ENCODE assay signal across 16 mouse cellular contexts in the genomic region with DNA sequence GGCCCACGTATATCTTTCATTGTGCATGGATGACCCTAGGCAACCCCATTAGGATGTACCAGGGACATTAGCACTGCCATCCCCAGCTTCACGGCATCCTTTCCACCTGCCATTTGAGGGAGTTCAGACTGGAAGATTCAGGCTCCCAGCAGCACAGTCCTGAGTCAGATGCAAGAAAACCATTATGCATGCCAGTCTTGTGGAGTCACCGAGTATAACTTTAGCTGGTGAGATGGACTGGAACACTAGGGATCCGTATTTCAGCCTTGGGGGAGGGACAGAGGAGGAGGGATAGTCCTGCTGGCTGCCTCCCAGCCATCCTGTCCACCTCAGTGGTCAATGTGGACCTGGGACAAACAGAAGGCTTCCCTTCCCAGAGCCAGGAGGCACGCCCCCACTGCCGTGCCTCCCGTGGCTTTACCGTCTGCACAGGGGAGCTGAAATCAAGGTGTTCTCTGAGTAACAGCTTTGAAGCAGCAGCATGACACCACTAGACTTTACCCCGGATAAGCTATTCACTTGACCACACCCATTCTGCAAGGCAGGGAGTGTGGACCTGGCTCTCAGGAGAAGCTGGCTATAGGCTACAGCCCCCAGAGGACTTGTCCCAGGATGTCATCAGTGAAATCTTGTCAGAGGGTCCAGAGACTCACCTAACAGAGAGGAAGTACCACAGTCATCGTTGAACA.
DNase-seq lines count a peak whose midpoint lies in the region; ATAC-seq and TF ChIP-seq lines count a peak whose summit lies in the region.
"Had no signal": no experiment of that assay in that cellular context is flagged by ENCODE, and none has a peak within 500 bp of the region (broad histone marks: within the 10 kb centered on the region; RNA-seq: fewer than 3 reads in every experiment).

No protein-coding gene starts in this region.

- WGBS in kidney, embryonic 16.5 days: 55% methylated on average over 10 of the region's 10 CpGs
- 79% methylated on average over 10 of the region's 10 CpGs for WGBS in hindbrain, embryonic 14.5 days
- 77% methylated on average over 10 of the region's 10 CpGs for WGBS in forebrain, postnatal 0 days

- TF ChIP-seq CTCF in forebrain, postnatal 0 days (IDR thresholded peaks at IDR 0.05; ENCODE audit: low read depth): no peak

- no peaks in the 10 kb centered on the region for H3K36me3 ChIP-seq in kidney, embryonic 16.5 days (ENCODE audit: insufficient read depth, low read length)
- H3K36me3 ChIP-seq in hindbrain, embryonic 14.5 days (replicated peaks; ENCODE audit: control insufficient read depth, insufficient read depth): no peaks in the 10 kb centered on the region
- H3K36me3 ChIP-seq in forebrain, postnatal 0 days (ENCODE audit: insufficient read depth): no peaks in the 10 kb centered on the region; the same call in 1 of the 2 replicates
- H3K36me3 ChIP-seq: limb, embryonic 13.5 days had no signal

- no peak overlapping the region for H3K4me3 ChIP-seq in kidney, embryonic 16.5 days (ENCODE audit: low read length)
- H3K4me3 ChIP-seq in hindbrain, embryonic 14.5 days (replicated peaks; ENCODE audit: low read length): no peak overlapping the region
- H3K4me3 ChIP-seq in forebrain, postnatal 0 days (ENCODE audit: low read depth, low read length): no peak overlapping the region
- H3K4me3 ChIP-seq: erythroblast, embryonic 14.5 days; limb, embryonic 13.5 days; midbrain, embryonic 12.5 days had no signal

- no peaks in the 10 kb centered on the region for H3K9me3 ChIP-seq in kidney, embryonic 16.5 days (ENCODE audit: low read length)
- no peaks in the 10 kb centered on the region for H3K9me3 ChIP-seq in hindbrain, embryonic 14.5 days (ENCODE audit: control insufficient read depth, low read length)
- no peaks in the 10 kb centered on the region for H3K9me3 ChIP-seq in forebrain, postnatal 0 days (ENCODE audit: low read length)
- H3K9me3 ChIP-seq: limb, embryonic 13.5 days had no signal

- DNase-seq in adrenal gland, postnatal 25 days: peak; percentile 9
- no peak for DNase-seq in adrenal gland, postnatal 36 days
- DNase-seq in cerebellum, postnatal 25 days: peak; percentile 96
- DNase-seq in natural killer cell, adult 2 months (ENCODE audit: low spot score in 2 of 2): no peak
- DNase-seq in hindbrain, embryonic 14.5 days (ENCODE audit: low spot score): no peak
- no peak for DNase-seq in forebrain, postnatal 0 days
- DNase-seq: heart, adult 11 months; heart, postnatal 14 days; layer of hippocampus, postnatal 36 days; lung, postnatal 36 days; thymus, postnatal 4 days had no signal

- H3K4me1 ChIP-seq in kidney, embryonic 16.5 days (ENCODE audit: insufficient read depth, low read length): no peaks in the 10 kb centered on the region
- H3K4me1 ChIP-seq in hindbrain, embryonic 14.5 days (replicated peaks; ENCODE audit: control insufficient read depth, insufficient read depth, low read length): peaks cover 18% of the 10 kb centered on the region
- H3K4me1 ChIP-seq in forebrain, postnatal 0 days (ENCODE audit: insufficient read depth): no peaks in the 10 kb centered on the region
- H3K4me1 ChIP-seq: limb, embryonic 13.5 days had no signal

- ATAC-seq in cerebellum, adult (ENCODE audit: insufficient number of reproducible peaks, low FRiP score, low TSS enrichment): peak; percentile 64; the same call in 1 of the 2 replicates
- ATAC-seq in kidney, embryonic 16.5 days (ENCODE audit: low FRiP score, low TSS enrichment): peak; percentile 54
- no peak for ATAC-seq in hindbrain, embryonic 14.5 days (ENCODE audit: low FRiP score)
- ATAC-seq in forebrain, postnatal 0 days: no peak

- no peaks in the 10 kb centered on the region for H3K27me3 ChIP-seq in kidney, embryonic 16.5 days (ENCODE audit: insufficient read depth, low read length)
- no peaks in the 10 kb centered on the region for H3K27me3 ChIP-seq in hindbrain, embryonic 14.5 days (ENCODE audit: control insufficient read depth, insufficient read depth, low read length)
- H3K27me3 ChIP-seq in forebrain, postnatal 0 days (ENCODE audit: insufficient read depth, low read length): no peaks in the 10 kb centered on the region
- H3K27me3 ChIP-seq: limb, embryonic 13.5 days; midbrain, embryonic 12.5 days had no signal

- no peak overlapping the region for H3K27ac ChIP-seq in kidney, embryonic 16.5 days (ENCODE audit: low read length)
- H3K27ac ChIP-seq in hindbrain, embryonic 14.5 days: no peak overlapping the region
- H3K27ac ChIP-seq in forebrain, postnatal 0 days (ENCODE audit: low read depth, low read length): no peak overlapping the region
- H3K27ac ChIP-seq: limb, embryonic 13.5 days; midbrain, embryonic 12.5 days had no signal

- no peak overlapping the region for H3K4me2 ChIP-seq in kidney, embryonic 16.5 days (replicated peaks; ENCODE audit: low read depth, low read length)
- no peak overlapping the region for H3K4me2 ChIP-seq in hindbrain, embryonic 14.5 days (replicated peaks)
- H3K4me2 ChIP-seq in forebrain, postnatal 0 days (ENCODE audit: low read depth): no peak overlapping the region
- H3K4me2 ChIP-seq: limb, embryonic 13.5 days; midbrain, embryonic 12.5 days had no signal

- no peak overlapping the region for H3K9ac ChIP-seq in kidney, embryonic 16.5 days (replicated peaks; ENCODE audit: low read length)
- no peak overlapping the region for H3K9ac ChIP-seq in hindbrain, embryonic 14.5 days
- H3K9ac ChIP-seq in forebrain, postnatal 0 days: no peak overlapping the region
- H3K9ac ChIP-seq: limb, embryonic 13.5 days; midbrain, embryonic 12.5 days had no signal

Comparison
In these comparisons a context has a peak if more than half of its experiments do, and no peak if none do; other contexts are left out.
1. DNase-seq: peak in adrenal gland, postnatal 25 days (single experiment) and cerebellum, postnatal 25 days (2 of 2); none in adrenal gland, postnatal 36 days (0 of 2), natural killer cell, adult 2 months (0 of 2), hindbrain, embryonic 14.5 days (single experiment) and forebrain, postnatal 0 days (single experiment).
2. ATAC-seq: peak in cerebellum, adult (single experiment) and kidney, embryonic 16.5 days (single experiment); none in hindbrain, embryonic 14.5 days (single experiment) and forebrain, postnatal 0 days (single experiment).